In genomic region chr3:107205994-107206393, GRCm38 (mm10) we compare ENCODE assay signal across 8 mouse cellular contexts. TPM values are rescaled to one million over a fixed set of nuclear protein-coding genes. Genes with fewer than 3 reads are reported as not detected.
DNase-seq lines count a peak whose midpoint lies in the region; ATAC-seq and TF ChIP-seq lines count a peak whose summit lies in the region.

No protein-coding gene starts in this region.

- no peaks in the 10 kb centered on the region for H3K27me3 ChIP-seq in forebrain, postnatal 0 days (ENCODE audit: insufficient read depth, low read length)
- H3K27me3 ChIP-seq in forebrain, embryonic 12.5 days, result no peaks in the 10 kb centered on the region

- no peaks in the 10 kb centered on the region for H3K36me3 ChIP-seq in forebrain, postnatal 0 days (ENCODE audit: insufficient read depth)
- H3K36me3 ChIP-seq in forebrain, embryonic 12.5 days (replicated peaks), result no peaks in the 10 kb centered on the region

- H3K4me2 ChIP-seq in forebrain, postnatal 0 days (ENCODE audit: low read depth), result no peak overlapping the region
- no peak overlapping the region for H3K4me2 ChIP-seq in forebrain, embryonic 12.5 days

- H3K9me3 ChIP-seq in forebrain, postnatal 0 days (ENCODE audit: low read length), result no peaks in the 10 kb centered on the region
- H3K9me3 ChIP-seq in forebrain, embryonic 12.5 days, result no peaks in the 10 kb centered on the region

- no peak overlapping the region for H3K27ac ChIP-seq in forebrain, postnatal 0 days (ENCODE audit: low read depth, low read length)
- no peak overlapping the region for H3K27ac ChIP-seq in forebrain, embryonic 12.5 days

- no peak for ATAC-seq in forebrain, postnatal 0 days
- ATAC-seq in forebrain, embryonic 12.5 days (ENCODE audit: low FRiP score), result no peak
- ATAC-seq in megakaryocyte progenitor cell, adult 5-6 weeks (replicated peaks; ENCODE audit: poor library complexity), result peak; percentile 76

- DNase-seq in forebrain, postnatal 0 days, result peak; percentile 74
- DNase-seq in ZHBTc4 (ENCODE audit: low read depth, low spot score), result peak; percentile 75
- DNase-seq in cerebellum, postnatal 25 days, result peak; percentile 70 to 85
- DNase-seq in heart, adult 9 months (ENCODE audit: low spot score in 2 of 2), result peak; percentile 33 to 64
- DNase-seq in layer of hippocampus, adult 9-11 months, result peak; percentile 41
- DNase-seq in spleen, postnatal 10 days (ENCODE audit: low spot score in 2 of 2), result peak; percentile 36 to 75

- TF ChIP-seq CTCF in forebrain, postnatal 0 days (IDR thresholded peaks at IDR 0.05; ENCODE audit: low read depth), result peak; percentile 78

- no peak overlapping the region for H3K9ac ChIP-seq in forebrain, postnatal 0 days
- no peak overlapping the region for H3K9ac ChIP-seq in forebrain, embryonic 12.5 days

- H3K4me1 ChIP-seq in forebrain, postnatal 0 days (ENCODE audit: insufficient read depth), result no peaks in the 10 kb centered on the region
- H3K4me1 ChIP-seq in forebrain, embryonic 12.5 days, result peaks cover 32% of the 10 kb centered on the region

- no peak overlapping the region for H3K4me3 ChIP-seq in forebrain, postnatal 0 days (ENCODE audit: low read depth, low read length)
- no peak overlapping the region for H3K4me3 ChIP-seq in forebrain, embryonic 12.5 days (replicated peaks)

- 8% methylated on average over 4 of the region's 4 CpGs for WGBS in forebrain, postnatal 0 days
- 15% methylated on average over 4 of the region's 4 CpGs for WGBS in forebrain, embryonic 12.5 days

RNA-seq across cellular contexts. Expression of gene Cym, which starts 15.5 kb away (rescaled TPM):
- not detected in 2 replicates for total RNA-seq in forebrain, postnatal 0 days (2014; rRNA removed)
- polyA plus RNA-seq in forebrain, postnatal 0 days (2015; fragmentation: Nextera tagmentation; extraction: Ambion mirVana), result not detected in 2 replicates
- not detected in 2 replicates for polyA plus RNA-seq in forebrain, embryonic 12.5 days (2016; fragmentation: Nextera tagmentation; extraction: Ambion mirVana)
- total RNA-seq in megakaryocyte progenitor cell, adult 5-6 weeks (2015), result not detected in 2 replicates
- not detected in 2 replicates for total RNA-seq in megakaryocyte progenitor cell, adult 5-6 weeks (2017)

RNA-seq across cellular contexts. Expression of gene Kcna10, which starts 23.1 kb away (rescaled TPM):
- total RNA-seq in forebrain, postnatal 0 days (2014; rRNA removed), result not detected in 2 replicates
- polyA plus RNA-seq in forebrain, postnatal 0 days (2015; fragmentation: Nextera tagmentation; extraction: Ambion mirVana), result not detected in 2 replicates
- not detected in 2 replicates for polyA plus RNA-seq in forebrain, embryonic 12.5 days (2016; fragmentation: Nextera tagmentation; extraction: Ambion mirVana)
- total RNA-seq in megakaryocyte progenitor cell, adult 5-6 weeks (2015), result not detected in 2 replicates
- total RNA-seq in megakaryocyte progenitor cell, adult 5-6 weeks (2017), result not detected in 2 replicates

RNA-seq across cellular contexts. Expression of gene A630076J17Rik, which starts 24.4 kb away (rescaled TPM):
- not detected in 2 replicates for total RNA-seq in forebrain, postnatal 0 days (2014; rRNA removed)
- polyA plus RNA-seq in forebrain, postnatal 0 days (2015; fragmentation: Nextera tagmentation; extraction: Ambion mirVana), result not detected in 2 replicates
- polyA plus RNA-seq in forebrain, embryonic 12.5 days (2016; fragmentation: Nextera tagmentation; extraction: Ambion mirVana), result not detected in 2 replicates
- total RNA-seq in megakaryocyte progenitor cell, adult 5-6 weeks (2015), result not detected in 2 replicates
- not detected in 2 replicates for total RNA-seq in megakaryocyte progenitor cell, adult 5-6 weeks (2017)

RNA-seq across cellular contexts. Expression of gene Prok1, which starts 33.5 kb away (rescaled TPM):
- total RNA-seq in forebrain, postnatal 0 days (2014; rRNA removed), result 0.69 TPM in 1 of 2 replicates, not detected in the other
- 0.15 TPM in 1 of 2 replicates, not detected in the other for polyA plus RNA-seq in forebrain, postnatal 0 days (2015; fragmentation: Nextera tagmentation; extraction: Ambion mirVana)
- 0.06 TPM in 1 of 2 replicates, not detected in the other for polyA plus RNA-seq in forebrain, embryonic 12.5 days (2016; fragmentation: Nextera tagmentation; extraction: Ambion mirVana)
- 0.22 TPM in 1 of 2 replicates, not detected in the other for total RNA-seq in megakaryocyte progenitor cell, adult 5-6 weeks (2015)
- total RNA-seq in megakaryocyte progenitor cell, adult 5-6 weeks (2017), result not detected in 2 replicates
